Mouse (Mus musculus): ENCODE measurements around the gene Gm10192.

GRCm38 (mm10) chr4:97217906-97218305 is 34.9 kb upstream of the Gm10192 start:
- TF ChIP-seq TCF3 (IDR thresholded peaks at IDR 0.05; ENCODE audit: insufficient read length, low read depth), result no peak
- TF ChIP-seq CEBPB (IDR thresholded peaks at IDR 0.05; ENCODE audit: insufficient read depth, poor library complexity, severe bottlenecking), result no peak
- no peak for TF ChIP-seq POLR2A (IDR thresholded peaks at IDR 0.05; ENCODE audit: insufficient read length, low read depth)
- no peak for TF ChIP-seq MAX (IDR thresholded peaks at IDR 0.05; ENCODE audit: low read depth)
- no peak for TF ChIP-seq POLR2AphosphoS2 (IDR thresholded peaks at IDR 0.05; ENCODE audit: insufficient read length, low read depth)

All from myocyte (in vitro differentiated cells).